Mouse (Mus musculus) bone marrow macrophage, adult 2 months (primary cell): ENCODE data around the gene Baiap2. TPM values are rescaled to one million over a fixed set of nuclear protein-coding genes. Genes with fewer than 3 reads are reported as not detected.
A peak's percentile ranks its signal among the peaks of the same experiment; 100 is the strongest.

Experiments
- H3K27ac ChIP-seq: 2 replicates; pipeline ENCODE4 v1.5.1; 2012; ENCODE audit warnings: low read depth, low read length; ENCODE audit not compliant: insufficient read depth
- H3K4me1 ChIP-seq: 2 replicates; pipeline ENCODE4 v1.6.1; 2012; ENCODE audit warnings: low read length; ENCODE audit not compliant: control insufficient read depth, insufficient read depth
- H3K4me3 ChIP-seq: 2 replicates; pipeline ENCODE4 v1.5.1; 2012; ENCODE audit warnings: mild to moderate bottlenecking, low read length, moderate library complexity; ENCODE audit not compliant: insufficient read depth
- CTCF ChIP-seq: IDR thresholded peaks from 2 replicates; pipeline ENCODE4 v1.5.1; 2012; ENCODE audit warnings: low read depth, mild to moderate bottlenecking, low read length, moderate library complexity
- POLR2A ChIP-seq: IDR thresholded peaks from 2 replicates; pipeline ENCODE4 v1.6.1; 2012; ENCODE audit warnings: mild to moderate bottlenecking, low read depth, low read length, borderline replicate concordance
- polyA plus RNA-seq: library from polyadenylated mRNA; stranded (reverse); fragments of >200 nt; gene quantifications from 2 replicates; pipeline ENCODE4 v1.2.4, GENCODE M21; 2012; ENCODE audit not compliant: missing spikeins, insufficient read depth, insufficient read length

Gene Baiap2
- polyA plus RNA-seq, 1 experiment = 41.8 TPM

GRCm38 (mm10) chr11:120021367-120021766, 78.8 kb downstream of the Baiap2 start:
- Histone ChIP-seq H3K4me3 (no peak overlapping the region), H3K27ac (no peak overlapping the region), H3K4me1 (no peaks in the 10 kb centered on the region)
- no peak for TF ChIP-seq CTCF
- no peak for TF ChIP-seq POLR2A

- H3K4me1 ChIP-seq = no peaks in the 10 kb centered on the region
- H3K27ac ChIP-seq = no peak overlapping the region
- TF ChIP-seq POLR2A (no peak), CTCF (no peak)
- no peak overlapping the region for H3K4me3 ChIP-seq
Measured at GRCm38 (mm10) chr11:120022216-120022615, 79.7 kb downstream of the Baiap2 start.

- TF ChIP-seq CTCF = no peak
- TF ChIP-seq POLR2A = no peak
- H3K4me1 ChIP-seq = no peaks in the 10 kb centered on the region
- no peak overlapping the region for H3K27ac ChIP-seq
- H3K4me3 ChIP-seq = no peak overlapping the region
Measured at GRCm38 (mm10) chr11:120022841-120023240, 80.3 kb downstream of the Baiap2 start.

GRCm38 (mm10) chr11:120026941-120027340, 84.4 kb downstream of the Baiap2 start:
- H3K27ac ChIP-seq = no peak overlapping the region
- 0 out of 2 replicates have a peak, but pooled peaks cover 3% of the 10 kb centered on the region for H3K4me1 ChIP-seq
- no peak for TF ChIP-seq CTCF
- TF ChIP-seq POLR2A = no peak
- H3K4me3 ChIP-seq = no peak overlapping the region

DNA sequence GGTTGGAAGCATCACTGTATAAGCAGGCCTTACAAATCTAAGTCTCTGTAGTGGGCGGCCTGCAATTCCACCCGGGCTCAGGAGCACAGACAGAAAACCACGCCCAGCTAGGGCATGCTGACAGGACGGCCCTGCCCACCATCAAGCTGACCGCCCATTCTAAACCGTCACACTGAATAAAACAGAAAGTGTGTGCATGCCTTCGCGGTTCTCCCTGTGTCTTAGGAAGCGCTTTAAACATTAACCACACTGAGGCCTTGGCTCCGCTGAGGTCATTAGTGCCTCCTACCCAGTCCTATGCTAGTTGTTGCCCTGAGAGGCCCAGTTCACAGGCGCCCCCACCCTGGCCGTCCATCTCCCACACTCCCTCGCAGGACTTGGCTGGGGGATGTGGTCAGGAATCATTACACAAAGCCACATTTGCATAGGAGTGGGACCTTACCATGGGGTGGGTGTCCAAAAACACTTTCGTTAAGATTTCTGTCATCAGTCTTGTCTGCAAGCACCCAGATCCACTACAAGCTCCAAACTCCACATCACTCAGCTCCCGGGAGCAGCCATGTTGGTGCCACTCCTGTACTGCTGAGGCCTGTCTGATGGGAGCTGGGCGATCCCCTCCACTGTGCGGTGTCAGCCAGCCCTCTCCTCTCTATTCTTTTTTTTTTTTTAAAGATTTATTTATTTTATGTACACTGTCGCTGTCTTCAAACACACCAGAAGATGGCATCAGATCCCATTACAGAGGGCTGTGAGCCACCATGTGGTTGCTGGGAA, 85.9 kb downstream of the Baiap2 start:
- TF ChIP-seq CTCF (no peak), POLR2A (no peak)
- Histone ChIP-seq H3K4me1 (peaks cover 8% of the 10 kb centered on the region), H3K4me3 (no peak overlapping the region), H3K27ac (no peak overlapping the region)

DNA sequence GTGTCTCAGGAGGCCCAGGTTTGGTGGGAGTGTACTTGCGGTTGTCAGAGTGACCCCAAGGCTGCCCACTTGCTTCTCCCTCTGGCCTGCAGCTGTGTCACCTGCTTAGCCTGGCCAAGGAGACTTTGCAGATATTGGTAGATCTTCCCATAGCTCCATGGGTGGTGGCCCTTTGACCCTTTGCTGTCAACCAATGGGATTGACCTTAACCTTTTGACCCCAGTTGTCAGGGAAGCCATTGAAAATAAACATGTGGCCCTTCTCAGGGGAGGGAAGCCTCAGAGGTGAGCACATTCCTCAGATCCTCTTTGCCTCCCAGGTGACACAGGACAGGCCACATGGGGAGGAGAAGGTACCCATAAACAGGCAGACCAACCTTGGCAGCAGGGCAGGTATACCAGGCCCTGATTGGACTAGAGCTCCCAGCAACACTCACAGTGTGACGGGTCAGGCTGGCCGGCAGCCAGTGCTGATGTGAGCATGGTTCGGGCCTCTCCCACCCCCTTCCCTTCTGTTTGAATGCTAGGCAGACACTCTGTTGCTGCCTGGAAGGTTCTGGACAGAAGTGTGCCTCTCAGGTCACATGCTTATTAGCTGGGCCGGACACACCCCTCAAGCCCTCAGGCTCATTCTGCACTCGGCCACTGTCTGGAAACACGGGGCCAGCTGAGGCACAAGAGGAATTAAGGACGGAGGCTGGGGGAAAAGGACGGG, 87.0 kb downstream of the Baiap2 start:
- TF ChIP-seq POLR2A (no peak), CTCF (no peak)
- Histone ChIP-seq H3K4me1 (peaks cover 17% of the 10 kb centered on the region), H3K27ac (no peak overlapping the region), H3K4me3 (no peak overlapping the region)

GRCm38 (mm10) chr11:120030145-120030901, 87.8 kb downstream of the Baiap2 start:
- no peak overlapping the region for H3K27ac ChIP-seq
- H3K4me1 ChIP-seq = peaks cover 20% of the 10 kb centered on the region
- peak; percentile 87 for TF ChIP-seq CTCF
- no peak for TF ChIP-seq POLR2A
- no peak overlapping the region for H3K4me3 ChIP-seq

GRCm38 (mm10) chr11:120032052-120032451, 89.5 kb downstream of the Baiap2 start:
- Histone ChIP-seq H3K4me1 (peaks cover 32% of the 10 kb centered on the region), H3K4me3 (no peak overlapping the region), H3K27ac (no peak overlapping the region)
- TF ChIP-seq POLR2A (no peak), CTCF (no peak)

GRCm38 (mm10) chr11:120033473-120033872, 90.9 kb downstream of the Baiap2 start:
- TF ChIP-seq POLR2A = no peak
- TF ChIP-seq CTCF = no peak
- Histone ChIP-seq H3K4me3 (no peak overlapping the region), H3K4me1 (peaks cover 41% of the 10 kb centered on the region), H3K27ac (peak overlapping the region; percentile 61)
